Mouse (Mus musculus) heart, postnatal 0 days (tissue): Measurements from ENCODE around the gene Vsig10.

Source experiments
- CTCF ChIP-seq: IDR thresholded peaks from 2 replicates; pipeline ENCODE4 v1.5.1; 2016; ENCODE audit warnings: antibody characterized with exemption, control low read depth, low read depth
- EP300 ChIP-seq: IDR thresholded peaks from 2 replicates; pipeline ENCODE4 v1.6.1; 2016; ENCODE audit warnings: antibody characterized with exemption, low read depth

DNA sequence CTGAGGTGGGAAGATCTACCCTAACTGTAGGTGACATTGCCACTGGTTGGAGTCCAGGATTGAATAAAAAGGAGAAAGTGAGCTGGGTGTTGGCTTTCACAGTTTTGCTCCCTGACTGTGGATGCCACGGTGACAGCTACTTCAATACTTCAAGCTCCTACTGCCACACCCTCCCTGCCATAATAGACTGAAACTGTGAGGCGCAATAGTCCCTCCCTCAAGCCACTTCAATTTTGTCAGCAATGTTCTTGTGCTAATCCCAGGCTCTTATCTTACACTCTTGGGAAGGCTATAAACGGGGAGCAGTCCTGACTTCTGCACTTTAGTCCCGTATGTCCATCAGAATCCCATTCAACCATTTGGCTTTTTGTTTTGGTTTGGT is 39.2 kb upstream of the Vsig10 start:
- no peak for TF ChIP-seq CTCF
- no peak for TF ChIP-seq EP300
